Mouse (Mus musculus): ENCODE measurements around the gene Olfr99.

DNA sequence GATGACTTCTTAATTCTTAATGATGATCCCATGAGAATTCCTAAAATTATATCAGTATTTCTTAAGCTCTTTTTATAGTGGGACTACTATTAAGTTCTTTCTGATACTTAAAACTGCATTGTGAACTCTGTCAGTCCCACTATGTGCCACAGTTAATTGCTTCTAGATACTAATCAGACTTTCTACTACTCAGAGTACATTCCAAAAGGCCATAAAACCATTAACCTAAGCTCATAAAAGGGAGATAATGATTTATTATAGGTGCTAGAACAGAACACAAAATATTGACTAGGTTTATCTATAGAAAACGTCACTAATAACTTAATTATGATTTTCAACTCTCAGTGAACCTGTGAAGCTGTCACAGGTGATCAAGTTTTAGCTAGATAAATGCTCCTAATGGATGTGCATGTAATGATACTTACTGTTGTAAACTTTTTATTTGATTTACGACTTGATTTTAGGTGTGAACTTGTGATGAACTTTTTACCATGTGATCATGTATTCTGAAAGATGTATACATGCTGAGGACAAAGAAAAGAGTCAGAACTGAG, 27.0 kb upstream of the Olfr99 start:
- TF ChIP-seq CTCF (IDR thresholded peaks at IDR 0.05; ENCODE audit: low read depth, low read length) (no peak), GATA1 (IDR thresholded peaks at IDR 0.05; ENCODE audit: borderline replicate concordance, low read length) (no peak), TAL1 (conservative IDR thresholded peaks at IDR 0.05; ENCODE audit: low read depth, low read length) (no peak), POLR2AphosphoS5 (IDR thresholded peaks at IDR 0.05; ENCODE audit: insufficient replicate concordance, low read depth, low read length) (no peak)

All from G1E (cell line).